Mouse (Mus musculus) adrenal gland, postnatal 14 days (tissue): Measurements from ENCODE around the gene Naip6. TPM values are rescaled to one million over a fixed set of nuclear protein-coding genes. Genes with fewer than 3 reads are reported as not detected.
A peak's percentile ranks its signal among the peaks of the same experiment; 100 is the strongest.
"Not testable (repeated sequence)": the region's sequence is repeated elsewhere in the genome, so short reads cannot be mapped to it uniquely, and the experiment has no call there.

Source experiments
- DNase-seq: peaks from one replicate; pipeline ENCODE4 v3.0.0; 2021; ENCODE audit warnings: mixed read lengths
- long read RNA-seq, 2 experiments: library from polyadenylated mRNA; stranded (forward); transcript quantifications; one replicate each; pipeline ENCODE4 v2.0.0; 2021
- total RNA-seq: library from RNA; stranded (reverse); gene quantifications from 2 replicates; pipeline ENCODE4 v1.2.3, GENCODE M21; 2021

Gene Naip6
- 0.30 and 0.75 TPM in 2 replicates for total RNA-seq
- long read RNA-seq, experiment 1, result 0 reads
- long read RNA-seq, experiment 2, result 0 reads

DNA sequence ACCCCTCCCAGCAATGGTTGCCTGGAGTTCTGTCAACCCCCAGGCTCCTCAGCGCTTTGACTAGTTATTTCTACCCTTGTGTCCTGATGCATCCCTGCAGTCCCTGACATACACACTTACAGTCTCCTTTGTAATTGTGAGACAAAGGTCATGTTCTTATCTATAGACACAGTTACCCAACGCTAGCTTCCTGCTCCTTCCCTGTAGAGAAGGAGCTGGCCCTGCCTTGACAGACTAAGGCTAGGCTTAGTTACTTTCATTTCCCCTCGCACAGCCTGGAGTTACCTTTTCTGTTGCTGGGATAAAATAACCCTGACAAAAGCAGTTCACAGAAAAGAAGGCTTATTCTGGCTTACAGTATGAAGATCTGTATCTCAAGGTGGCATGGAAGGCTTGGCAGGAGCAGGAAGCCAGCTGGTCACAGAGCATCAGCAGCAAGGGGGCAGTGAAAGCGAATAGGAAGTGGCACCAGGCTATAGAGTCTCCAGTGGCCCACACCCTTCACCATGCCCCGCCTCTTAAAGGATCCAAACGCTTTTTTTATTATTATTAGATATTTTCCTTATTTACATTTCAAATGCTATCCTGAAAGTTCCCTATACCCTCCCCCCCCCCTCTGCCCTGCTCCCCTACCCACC is at the start of gene Naip6:
Naip6 (minus strand) TSS at position 419 of the 638 bp plus-strand sequence.
- not testable (repeated sequence) for DNase-seq

DNA sequence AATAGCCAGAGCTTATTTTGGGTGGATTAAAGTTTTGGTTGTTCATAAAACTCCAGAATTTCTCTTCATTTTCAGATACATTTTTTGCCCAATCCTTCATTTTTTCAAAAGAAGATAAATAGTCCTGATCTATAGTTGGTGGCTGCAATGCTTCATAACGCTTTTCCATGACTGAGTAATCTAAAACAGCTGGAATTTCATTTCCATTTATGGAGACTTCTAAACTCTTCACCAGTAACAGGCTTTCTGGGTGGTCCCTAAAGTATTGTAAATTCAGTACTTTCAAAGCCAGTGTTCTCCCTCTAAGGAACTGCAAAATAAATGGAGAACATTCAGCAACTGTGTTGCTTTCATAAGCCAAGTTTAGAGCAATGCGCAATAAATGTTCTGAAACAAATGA is 34.8 kb upstream of the Naip6 start:
- DNase-seq, result not testable (repeated sequence)

DNA sequence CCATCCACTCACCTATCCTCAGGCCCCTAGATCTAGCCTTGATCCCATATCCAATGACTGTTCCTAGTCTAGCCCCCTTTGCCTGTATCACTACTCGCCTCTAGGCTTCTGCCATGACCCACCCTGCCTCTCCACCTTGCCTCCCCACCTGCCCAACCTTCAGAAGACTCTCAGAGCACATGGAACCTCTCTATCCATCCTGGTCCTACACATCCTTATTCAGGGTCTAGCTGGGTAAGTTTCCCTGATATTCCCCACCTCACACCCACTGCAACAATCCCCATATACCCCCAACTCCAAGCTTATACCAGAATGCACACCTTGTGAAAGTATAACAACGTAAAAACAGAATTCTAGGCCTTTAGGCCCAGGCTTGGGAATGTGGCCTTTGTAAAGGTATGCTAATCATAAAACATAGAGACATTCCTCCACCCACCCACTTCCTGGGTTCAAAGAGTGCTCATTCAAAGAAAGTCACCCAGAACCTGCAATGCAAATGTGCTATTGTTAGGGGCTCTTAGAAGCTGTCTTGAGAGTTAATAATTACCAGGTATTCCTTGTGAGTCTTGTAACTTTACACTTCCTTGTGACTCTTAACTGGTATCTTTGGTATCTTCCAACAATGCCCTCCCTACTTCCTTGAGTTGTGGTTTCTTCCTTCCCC is 32.2 kb upstream of the Naip6 start:
- not testable (repeated sequence) for DNase-seq

DNA sequence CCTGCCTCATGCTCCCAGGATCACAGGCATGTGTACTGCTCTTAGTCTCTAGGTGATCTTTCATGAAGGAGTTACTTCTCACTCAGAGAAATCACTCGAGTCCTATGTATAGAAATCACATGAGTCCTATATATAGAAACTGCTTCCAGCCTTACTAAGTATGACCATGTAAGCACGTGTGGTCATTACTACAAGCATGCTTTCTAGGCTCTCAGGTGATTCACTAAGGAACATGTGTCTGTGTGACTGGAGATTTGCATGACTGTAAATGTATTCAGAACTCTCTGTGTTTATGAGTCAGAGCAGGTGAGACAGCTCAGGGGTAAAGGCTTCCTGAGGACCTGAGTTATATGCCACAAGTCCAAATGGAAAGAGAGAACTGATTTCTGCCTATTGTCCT is 24.3 kb upstream of the Naip6 start:
- no peak for DNase-seq

DNA sequence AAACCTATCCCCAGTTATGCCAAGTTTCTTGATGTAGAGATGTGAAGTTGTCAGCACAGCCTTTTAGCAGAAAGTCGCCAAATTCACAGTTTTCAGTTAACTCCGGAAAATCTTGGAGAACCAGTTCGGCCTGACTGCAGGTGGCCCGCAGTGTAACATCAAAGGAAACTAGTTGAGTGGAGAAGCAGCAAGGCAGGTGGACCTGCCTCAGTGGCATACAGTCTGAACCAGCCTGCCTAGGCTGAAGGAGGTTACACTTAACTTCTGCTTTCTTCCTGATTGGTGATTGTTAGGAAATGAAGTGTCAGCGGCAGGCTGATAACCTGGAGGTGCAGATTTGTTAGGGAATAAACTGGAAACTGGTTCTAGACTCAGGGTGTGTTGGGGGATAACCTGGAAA is 14.3 kb upstream of the Naip6 start:
- not testable (repeated sequence) for DNase-seq

DNA sequence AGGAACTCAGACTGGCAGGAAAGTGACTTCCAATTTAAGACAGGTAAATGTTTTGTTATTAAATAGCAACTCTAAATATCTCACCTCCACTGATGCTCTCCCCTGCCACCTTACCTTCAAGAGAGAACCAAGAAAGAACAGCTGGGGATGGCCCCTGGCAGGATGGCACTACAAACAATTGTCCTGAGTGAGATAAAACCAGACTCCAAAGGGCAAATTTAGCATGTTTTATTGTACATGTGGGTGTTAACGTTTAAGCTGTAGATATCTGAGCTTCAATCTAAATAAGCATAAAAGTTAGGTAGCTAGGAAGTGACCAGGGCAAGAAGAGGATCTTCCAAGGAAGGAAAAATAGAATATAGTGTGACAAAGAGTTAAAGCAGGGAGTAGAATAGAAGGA is 11.4 kb upstream of the Naip6 start:
- DNase-seq, result not testable (repeated sequence)

DNA sequence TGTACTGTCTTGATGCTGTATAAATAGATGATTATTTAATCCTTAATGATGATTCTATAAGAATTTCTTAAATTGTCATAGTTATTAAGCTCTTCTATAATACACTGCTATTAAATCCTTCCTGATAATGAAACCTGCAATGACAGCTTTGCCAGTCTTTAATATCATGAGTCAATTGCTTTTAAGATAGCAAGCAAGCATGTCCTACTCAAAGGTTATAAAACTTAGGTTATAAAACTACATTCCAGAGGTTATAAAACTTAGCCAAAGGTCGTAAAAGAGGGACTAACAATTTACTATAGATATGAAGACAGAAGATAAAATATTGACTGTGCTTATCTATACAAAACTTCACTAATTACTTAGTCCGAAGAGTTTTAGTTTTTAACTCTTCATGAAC is 10.6 kb upstream of the Naip6 start:
- not testable (repeated sequence) for DNase-seq

DNA sequence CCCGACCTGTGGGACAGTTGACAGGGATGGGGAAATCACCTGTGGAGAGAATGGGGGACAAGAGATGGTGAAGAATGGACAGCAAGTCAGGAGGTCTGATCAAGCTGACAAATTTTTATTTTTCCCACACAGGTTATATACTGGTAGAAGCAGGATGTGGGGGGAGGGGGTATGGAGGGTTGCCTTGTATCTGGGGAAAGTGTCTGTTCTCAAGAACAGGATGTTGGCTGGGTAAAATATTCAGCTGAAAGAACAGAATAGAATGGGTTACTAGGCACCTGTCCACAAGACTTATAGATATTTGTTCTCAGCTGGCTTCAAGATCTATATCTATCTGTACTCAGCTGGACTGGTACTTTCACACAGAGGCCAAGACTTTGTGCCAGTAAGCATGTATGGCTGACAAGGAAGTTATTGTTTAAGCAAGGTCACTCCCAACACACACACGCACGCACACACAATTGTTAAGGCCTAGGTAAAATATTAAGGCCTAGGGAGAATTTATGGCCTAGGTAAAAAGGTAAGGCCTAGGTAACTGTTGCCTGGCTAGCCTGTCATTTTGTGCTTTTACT is 4.9 kb upstream of the Naip6 start:
- not testable (repeated sequence) for DNase-seq

DNA sequence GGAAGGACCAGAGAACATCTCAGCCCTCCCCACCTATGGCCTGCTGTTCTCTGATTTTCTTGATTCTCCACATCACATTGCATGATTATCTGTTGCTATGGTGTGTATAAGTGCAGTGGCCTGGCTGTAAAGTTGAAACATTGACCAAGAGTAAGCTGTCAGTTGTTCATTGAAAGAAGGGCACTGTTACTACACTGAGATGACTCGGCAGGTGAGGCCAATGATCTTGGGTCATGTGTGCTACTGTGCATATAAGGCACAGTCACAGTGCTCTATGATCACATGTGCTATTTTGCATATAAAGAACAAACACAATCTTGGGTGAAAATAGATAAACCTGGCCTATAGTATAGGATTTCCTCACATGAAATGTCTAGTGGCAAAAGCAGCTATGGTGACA is 32.9 kb downstream of the Naip6 start:
- no peak for DNase-seq

DNA sequence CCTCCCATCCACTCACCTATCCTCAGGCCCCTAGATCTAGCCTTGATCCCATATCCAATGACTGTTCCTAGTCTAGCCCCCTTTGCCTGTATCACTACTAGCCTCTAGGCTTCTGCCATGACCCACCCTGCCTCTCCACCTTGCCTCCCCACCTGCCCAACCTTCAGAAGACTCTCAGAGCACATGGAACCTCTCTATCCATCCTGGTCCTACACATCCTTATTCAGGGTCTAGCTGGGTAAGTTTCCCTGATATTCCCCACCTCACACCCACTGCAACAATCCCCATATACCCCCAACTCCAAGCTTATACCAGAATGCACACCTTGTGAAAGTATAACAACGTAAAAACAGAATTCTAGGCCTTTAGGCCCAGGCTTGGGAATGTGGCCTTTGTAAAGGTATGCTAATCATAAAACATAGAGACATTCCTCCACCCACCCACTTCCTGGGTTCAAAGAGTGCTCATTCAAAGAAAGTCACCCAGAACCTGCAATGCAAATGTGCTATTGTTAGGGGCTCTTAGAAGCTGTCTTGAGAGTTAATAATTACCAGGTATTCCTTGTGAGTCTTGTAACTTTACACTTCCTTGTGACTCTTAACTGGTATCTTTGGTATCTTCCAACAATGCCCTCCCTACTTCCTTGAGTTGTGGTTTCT is 45.9 kb downstream of the Naip6 start:
- not testable (repeated sequence) for DNase-seq

DNA sequence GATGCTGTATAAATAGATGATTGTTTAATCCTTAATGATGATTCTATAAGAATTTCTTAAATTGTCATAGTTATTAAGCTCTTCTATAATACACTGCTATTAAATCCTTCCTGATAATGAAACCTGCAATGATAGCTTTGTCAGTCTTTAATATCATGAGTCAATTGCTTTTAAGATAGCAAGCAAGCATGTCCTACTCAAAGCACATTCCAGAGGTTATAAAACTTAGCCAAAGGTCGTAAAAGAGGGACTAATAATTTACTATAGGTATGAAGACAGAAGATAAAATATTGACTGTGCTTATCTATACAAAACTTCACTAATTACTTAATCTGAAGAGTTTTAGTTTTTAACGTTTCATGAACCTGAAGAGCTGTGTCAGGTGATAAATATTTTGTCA is 60.5 kb downstream of the Naip6 start:
- DNase-seq, result not testable (repeated sequence)

DNA sequence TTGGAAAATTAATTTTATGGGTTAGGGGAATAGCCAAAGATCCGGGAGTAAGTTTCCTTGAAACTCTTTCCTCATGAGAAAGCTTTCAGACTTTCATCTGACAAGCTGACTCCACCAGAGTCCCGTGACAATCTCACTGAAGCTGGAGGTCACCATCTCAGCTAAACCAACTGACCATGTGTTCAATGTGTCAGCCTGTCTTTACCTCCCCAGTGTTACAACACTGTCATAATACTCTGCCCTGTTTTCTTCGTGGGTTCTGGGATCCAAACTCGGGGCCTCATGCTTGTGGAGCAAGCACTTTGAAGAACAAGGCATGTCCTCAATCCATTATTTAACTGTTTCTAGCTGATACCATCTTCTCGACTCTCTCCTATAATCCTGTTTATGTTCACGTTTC is 61.5 kb downstream of the Naip6 start:
- not testable (repeated sequence) for DNase-seq

DNA sequence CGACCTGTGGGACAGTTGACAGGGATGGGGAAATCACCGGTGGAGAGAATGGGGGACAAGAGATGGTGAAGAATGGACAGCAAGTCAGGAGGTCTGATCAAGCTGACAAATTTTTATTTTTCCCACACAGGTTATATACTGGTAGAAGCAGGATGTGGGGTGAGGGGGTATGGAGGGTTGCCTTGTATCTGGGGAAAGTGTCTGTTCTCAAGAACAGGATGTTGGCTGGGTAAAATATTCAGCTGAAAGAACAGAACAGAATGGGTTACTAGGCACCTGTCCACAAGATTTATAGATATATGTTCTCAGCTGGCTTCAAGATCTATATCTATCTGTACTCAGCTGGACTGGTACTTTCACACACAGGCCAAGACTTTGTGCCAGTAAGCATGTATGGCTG is 65.6 kb downstream of the Naip6 start:
- not testable (repeated sequence) for DNase-seq

DNA sequence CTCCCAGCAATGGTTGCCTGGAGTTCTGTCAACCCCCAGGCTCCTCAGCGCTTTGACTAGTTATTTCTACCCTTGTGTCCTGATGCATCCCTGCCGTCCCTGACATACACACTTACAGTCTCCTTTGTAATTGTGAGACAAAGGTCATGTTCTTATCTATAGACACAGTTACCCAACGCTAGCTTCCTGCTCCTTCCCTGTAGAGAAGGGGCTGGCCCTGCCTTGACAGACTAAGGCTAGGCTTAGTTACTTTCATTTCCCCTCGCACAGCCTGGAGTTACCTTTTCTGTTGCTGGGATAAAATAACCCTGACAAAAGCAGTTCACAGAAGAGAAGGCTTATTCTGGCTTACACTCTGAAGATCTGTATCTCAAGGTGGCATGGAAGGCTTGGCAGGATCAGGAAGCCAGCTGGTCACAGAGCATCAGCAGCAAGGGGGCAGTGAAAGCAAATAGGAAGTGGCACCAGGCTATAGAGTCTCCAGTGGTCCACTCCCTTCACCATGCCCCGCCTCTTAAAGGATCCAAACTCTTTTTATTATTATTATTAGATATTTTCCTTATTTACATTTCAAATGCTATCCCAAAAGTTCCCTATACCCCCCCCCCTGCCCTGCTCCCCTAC is 70.5 kb downstream of the Naip6 start:
- DNase-seq, result peak; percentile 6

DNA sequence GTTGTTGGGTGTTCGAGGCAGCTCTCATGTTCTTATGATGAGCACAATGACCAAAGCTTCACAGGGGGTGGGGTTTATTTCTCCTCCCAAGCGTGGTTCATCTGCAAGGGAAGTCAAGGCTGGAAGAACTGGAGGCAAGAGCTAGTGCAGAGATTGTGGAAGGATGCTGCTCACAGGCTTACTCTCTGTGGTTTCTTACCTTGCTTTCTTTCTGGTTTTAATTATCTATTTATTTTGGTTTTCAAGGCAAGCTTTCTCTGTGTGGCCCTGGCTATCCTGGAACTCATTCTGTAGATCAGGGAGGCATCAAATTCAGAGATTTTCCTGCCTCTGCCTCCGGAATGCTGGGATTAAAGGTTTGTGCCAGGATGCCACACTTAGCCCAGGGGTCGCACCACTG is 71.3 kb downstream of the Naip6 start, which contains the start of gene Naip5:
Naip5 (minus strand) TSS at position 101 of the 400 bp plus-strand sequence.
- not testable (repeated sequence) for DNase-seq

DNA sequence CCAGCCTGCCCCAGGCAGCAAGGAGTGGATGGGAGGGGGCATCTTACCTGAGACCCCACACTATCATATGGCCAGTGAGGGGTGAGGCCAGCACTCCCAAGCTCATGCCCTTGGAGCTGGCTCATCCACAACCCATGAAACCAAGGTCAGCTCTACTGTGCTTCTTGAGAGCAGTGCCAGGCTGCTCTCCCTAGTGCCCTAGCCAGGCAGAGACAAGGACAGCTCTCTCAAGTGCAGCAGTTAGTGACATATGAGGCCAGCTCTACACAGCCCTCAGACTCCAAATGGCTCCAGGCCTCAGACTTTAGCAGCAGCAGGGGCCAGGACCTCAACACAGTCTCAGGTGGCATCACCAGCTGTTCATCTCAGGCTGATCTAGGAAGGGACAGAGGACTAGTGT is 73.8 kb downstream of the Naip6 start:
- DNase-seq, result peak; percentile 11

Other genes with a start within 250 kb of the Naip6 start
- gene Bdp1, start 213.6 kb downstream of the Naip6 start, total RNA-seq, result 34.4 and 36.5 TPM in 2 replicates
- 25.4 and 27.0 TPM in 2 replicates for gene Serf1, start 209.7 kb downstream of the Naip6 start, total RNA-seq
- gene Smn1, start 192.8 kb downstream of the Naip6 start, total RNA-seq, result 28.2 and 37.0 TPM in 2 replicates
- 1.1 and 1.5 TPM in 2 replicates for gene Naip2, start 115.6 kb downstream of the Naip6 start, total RNA-seq
- gene Naip5, start 71.4 kb downstream of the Naip6 start, total RNA-seq, result 2.3 and 2.7 TPM in 2 replicates
- 0.07 and 0.26 TPM in 2 replicates for gene Naip1, start 135.2 kb upstream of the Naip6 start, total RNA-seq
- gene Gtf2h2, start 174.9 kb upstream of the Naip6 start, total RNA-seq, result 29.1 and 31.8 TPM in 2 replicates
- gene Ocln, start 235.0 kb upstream of the Naip6 start, total RNA-seq, result 4.4 and 6.7 TPM in 2 replicates